ENCODE assay signal across 8 mouse cellular contexts in the genomic region with DNA sequence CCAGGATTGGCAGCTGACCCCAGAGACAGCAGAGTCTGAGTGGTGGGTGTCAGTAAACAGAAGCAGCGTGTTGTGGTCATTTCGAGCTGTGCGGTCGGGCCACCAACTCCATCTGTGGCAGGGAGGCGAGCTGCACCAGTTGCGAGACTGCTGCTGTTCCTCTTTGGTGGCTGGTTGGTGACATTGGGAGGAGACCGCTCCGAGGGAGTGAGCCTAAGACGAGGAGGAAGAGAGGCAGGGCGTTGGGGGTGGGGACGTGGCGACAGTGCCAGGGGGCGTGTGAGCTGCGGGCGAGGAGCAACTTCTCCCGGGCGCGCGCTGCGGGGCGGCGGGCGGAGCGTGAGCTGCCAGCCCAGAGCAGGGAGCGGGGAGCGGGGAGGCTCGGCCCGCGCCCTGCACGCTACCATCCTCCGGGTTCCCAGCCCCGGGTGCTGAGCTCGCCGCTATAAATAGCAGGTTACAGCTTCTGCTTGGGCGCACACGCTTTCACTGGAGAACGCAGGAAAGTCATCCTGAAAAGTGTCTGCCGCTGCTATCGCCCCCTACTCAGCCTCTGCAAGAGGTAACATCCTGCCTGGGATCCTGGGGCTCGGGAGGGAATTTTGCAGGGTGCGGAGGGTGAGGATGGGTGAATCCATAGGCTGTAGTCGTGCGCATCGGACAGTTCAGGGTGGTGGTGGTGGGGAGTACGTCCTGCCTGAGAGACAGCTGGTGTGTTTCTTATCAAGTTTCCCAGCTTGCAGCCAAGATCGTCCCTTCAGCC. TPM values are rescaled to one million over a fixed set of nuclear protein-coding genes. Genes with fewer than 3 reads are reported as not detected.
DNase-seq lines count a peak whose midpoint lies in the region; ATAC-seq and TF ChIP-seq lines count a peak whose summit lies in the region.

Inpp4b (plus strand) TSS at position 321 of the 763 bp plus-strand sequence.

- H3K36me3 ChIP-seq in forebrain, postnatal 0 days (ENCODE audit: insufficient read depth) = no peaks in the 10 kb centered on the region
- no peaks in the 10 kb centered on the region for H3K36me3 ChIP-seq in lung, embryonic 14.5 days (ENCODE audit: insufficient read depth)
- H3K36me3 ChIP-seq in neural tube, embryonic 15.5 days = no peaks in the 10 kb centered on the region

- H3K4me1 ChIP-seq in forebrain, postnatal 0 days (ENCODE audit: insufficient read depth) = 0 out of 2 replicates have a peak, but pooled peaks cover 5% of the 10 kb centered on the region
- no peaks in the 10 kb centered on the region for H3K4me1 ChIP-seq in lung, embryonic 14.5 days (ENCODE audit: insufficient read depth)
- H3K4me1 ChIP-seq in neural tube, embryonic 15.5 days = peaks cover 18% of the 10 kb centered on the region

- H3K9ac ChIP-seq in forebrain, postnatal 0 days = peak within 1 kb of the TSS; percentile 58
- H3K9ac ChIP-seq in lung, embryonic 14.5 days = peak within 1 kb of the TSS; percentile 51
- H3K9ac ChIP-seq in neural tube, embryonic 15.5 days (replicated peaks) = peak within 1 kb of the TSS; percentile 64

- H3K9me3 ChIP-seq in forebrain, postnatal 0 days (ENCODE audit: low read length) = 0 out of 2 replicates have a peak, but pooled peaks cover 7% of the 10 kb centered on the region
- no peaks in the 10 kb centered on the region for H3K9me3 ChIP-seq in lung, embryonic 14.5 days (ENCODE audit: low read depth, low read length)
- no peaks in the 10 kb centered on the region for H3K9me3 ChIP-seq in neural tube, embryonic 15.5 days (replicated peaks)

- H3K4me3 ChIP-seq in forebrain, postnatal 0 days (ENCODE audit: low read depth, low read length) = peak within 1 kb of the TSS; percentile 64
- peak within 1 kb of the TSS; percentile 56 for H3K4me3 ChIP-seq in lung, embryonic 14.5 days (ENCODE audit: low read depth, low read length)
- peak within 1 kb of the TSS; percentile 73 for H3K4me3 ChIP-seq in neural tube, embryonic 15.5 days (replicated peaks)

- no peaks in the 10 kb centered on the region for H3K27me3 ChIP-seq in forebrain, postnatal 0 days (ENCODE audit: insufficient read depth, low read length)
- H3K27me3 ChIP-seq in lung, embryonic 14.5 days (ENCODE audit: insufficient read depth, low read length) = peaks cover 7% of the 10 kb centered on the region; the same call in 1 of the 2 replicates
- H3K27me3 ChIP-seq in neural tube, embryonic 15.5 days (replicated peaks) = no peaks in the 10 kb centered on the region

- H3K4me2 ChIP-seq in forebrain, postnatal 0 days (ENCODE audit: low read depth) = peak within 1 kb of the TSS; percentile 75
- H3K4me2 ChIP-seq in lung, embryonic 14.5 days = peak within 1 kb of the TSS; percentile 93
- peak within 1 kb of the TSS; percentile 94 for H3K4me2 ChIP-seq in neural tube, embryonic 15.5 days

- peak; percentile 23 for TF ChIP-seq CTCF in forebrain, postnatal 0 days (IDR thresholded peaks at IDR 0.05; ENCODE audit: low read depth)
- TF ChIP-seq CTCF in lung, embryonic 14.5 days (IDR thresholded peaks at IDR 0.05; ENCODE audit: low read depth) = no peak

- DNase-seq in ES-CJ7 (ENCODE audit: low read depth, low spot score) = peak; percentile 49
- DNase-seq in cerebellum, adult 11 months = peak; percentile 80
- peak; percentile 73 for DNase-seq in forebrain, postnatal 0 days
- DNase-seq in heart, postnatal 36 days = peak; percentile 39 to 66
- DNase-seq in layer of hippocampus, adult 8-10 months (ENCODE audit: low spot score in 2 of 2) = peak; percentile 62
- DNase-seq in lung, embryonic 14.5 days = peak; percentile 61
- DNase-seq in testis, postnatal 10 days (ENCODE audit: low spot score) = peak; percentile 57

- H3K27ac ChIP-seq in forebrain, postnatal 0 days (ENCODE audit: low read depth, low read length) = peak within 1 kb of the TSS; percentile 64
- H3K27ac ChIP-seq in lung, embryonic 14.5 days (ENCODE audit: low read depth) = no peak within 1 kb of the TSS
- H3K27ac ChIP-seq in neural tube, embryonic 15.5 days (replicated peaks) = peak within 1 kb of the TSS; percentile 75

- intact Hi-C loops in heart, postnatal 36 days (cut with DNase I) = no loop called here

- ATAC-seq in forebrain, postnatal 0 days = peak; percentile 91
- ATAC-seq in lung, embryonic 14.5 days (ENCODE audit: insufficient read depth) = peak; percentile 78
- ATAC-seq in neural tube, embryonic 15.5 days (ENCODE audit: low FRiP score) = peak; percentile 89

- under 1% methylated on average over 46 of the region's 46 CpGs for WGBS in forebrain, postnatal 0 days
- WGBS in lung, embryonic 14.5 days = under 1% methylated on average over 46 of the region's 46 CpGs
- under 1% methylated on average over 46 of the region's 46 CpGs for WGBS in neural tube, embryonic 15.5 days

RNA-seq across cellular contexts. Expression of gene Inpp4b, which starts in this region (rescaled TPM):
- total RNA-seq in forebrain, postnatal 0 days (2014; rRNA removed) = 8.1 and 10.6 TPM in 2 replicates
- 4.0 and 6.7 TPM in 2 replicates for polyA plus RNA-seq in forebrain, postnatal 0 days (2015; fragmentation: Nextera tagmentation; extraction: Ambion mirVana)
- total RNA-seq in heart, postnatal 36 days (2021) = 10 to 100 TPM; 62.3 to 68.1 TPM
- total RNA-seq in layer of hippocampus, adult 8-10 months (2022) = 10 to 100 TPM; 10.6 to 13.5 (median 11.5) TPM
- polyA plus RNA-seq in lung, embryonic 14.5 days (2014; fragmentation: Nextera tagmentation; extraction: Ambion mirVana) = 6.3 and 7.4 TPM in 2 replicates
- polyA plus RNA-seq in neural tube, embryonic 15.5 days (2015; fragmentation: Nextera tagmentation; extraction: Ambion mirVana) = 10.6 and 12.5 TPM in 2 replicates
